Mouse (Mus musculus) megakaryocyte progenitor cell, adult 5-6 weeks (primary cell): ENCODE measurements around the gene Hip1r. TPM values are rescaled to one million over a fixed set of nuclear protein-coding genes. Genes with fewer than 3 reads are reported as not detected.
"Not testable (repeated sequence)": the region's sequence is repeated elsewhere in the genome, so short reads cannot be mapped to it uniquely, and the experiment has no call there.

Source experiments
- ATAC-seq: replicated peaks from 2 replicates; pipeline ENCODE4 v1.8.0; 2016; ENCODE audit warnings: mild to moderate bottlenecking, moderate TSS enrichment, inconsistent platforms; ENCODE audit not compliant: poor library complexity
- total RNA-seq, 2 experiments: library from RNA; stranded (forward) in 1 of 2; stranded (reverse) in 1 of 2; fragments of 157-497, 149-512 nt in 1 of 2; fragments of 200-1000 nt in 1 of 2; gene quantifications; 2 replicates each; pipeline versions ENCODE4 v1.2.3 to v1.2.4; 2015 to 2017

Hip1r gene
- total RNA-seq, 2 experiments from 2014 or later = 4.9 to 14.2 TPM

DNA sequence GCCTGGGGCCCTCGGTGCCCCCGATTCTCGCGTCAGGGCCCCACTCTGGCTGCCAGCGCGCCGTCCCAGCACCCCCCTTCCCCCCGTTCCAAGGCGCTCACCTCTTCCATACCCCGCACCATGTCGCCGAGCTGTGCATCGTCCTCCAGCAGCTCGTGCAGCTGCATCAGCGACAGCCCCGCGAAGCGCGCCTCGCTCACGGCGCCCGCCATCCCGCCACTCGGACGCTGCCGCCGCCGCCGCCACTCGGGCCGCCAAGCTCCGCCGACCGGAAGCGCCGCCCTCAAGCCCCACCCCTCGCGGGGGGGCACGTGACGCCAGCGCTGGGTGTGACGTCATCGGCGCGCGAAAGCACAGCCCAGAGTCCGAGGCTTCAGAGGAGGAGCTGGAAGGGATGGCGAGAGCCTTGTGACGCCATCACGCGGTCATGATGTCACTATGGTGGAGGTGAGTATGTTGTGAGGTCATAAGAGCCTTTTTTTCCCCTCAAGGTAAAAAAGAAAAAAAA is 58.6 kb downstream of the Hip1r start, which contains the start of gene Vps37b:
Vps37b (minus strand) TSS at position 270 of the 508 bp plus-strand sequence.
- peak; percentile 68 for ATAC-seq

DNA sequence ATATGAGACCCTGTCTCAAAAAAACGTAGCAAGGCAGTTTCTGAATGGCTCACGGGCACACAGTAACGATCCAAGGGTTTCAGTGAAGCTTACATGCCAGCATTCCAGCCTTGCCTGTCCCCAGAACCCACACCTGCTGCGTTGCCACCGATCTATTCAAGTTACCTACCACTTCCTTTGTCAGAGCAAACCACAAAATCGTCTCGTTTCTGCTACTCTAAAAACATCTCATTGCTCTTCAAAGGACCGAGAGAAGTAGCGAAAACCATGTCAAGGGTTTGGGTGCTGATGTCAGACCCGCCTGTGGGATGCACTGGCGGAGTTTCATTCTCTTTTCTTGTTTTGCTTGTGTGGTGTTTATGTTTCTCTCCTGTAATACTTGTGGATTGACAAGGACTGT is 61.0 kb downstream of the Hip1r start:
- no peak for ATAC-seq

DNA sequence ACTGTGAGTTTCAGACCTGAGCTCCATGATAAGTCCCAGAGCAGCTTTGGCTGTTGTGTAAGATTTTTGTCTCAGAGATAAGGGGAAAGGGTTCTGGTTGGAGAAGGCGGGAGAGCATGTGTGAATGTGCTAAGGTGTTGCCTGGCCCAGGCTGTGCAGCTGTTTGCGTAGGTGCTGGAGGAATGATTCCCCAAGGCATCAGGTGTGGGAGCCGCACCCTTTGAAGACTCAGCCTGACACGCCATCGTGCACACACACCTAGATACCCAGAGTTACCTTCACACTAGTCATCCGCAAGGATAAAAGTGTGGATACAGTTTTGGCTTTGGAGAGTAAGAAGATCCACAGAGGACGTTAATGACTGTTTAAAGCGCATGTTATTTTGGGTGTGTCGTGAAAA is 62.0 kb downstream of the Hip1r start:
- ATAC-seq = no peak

DNA sequence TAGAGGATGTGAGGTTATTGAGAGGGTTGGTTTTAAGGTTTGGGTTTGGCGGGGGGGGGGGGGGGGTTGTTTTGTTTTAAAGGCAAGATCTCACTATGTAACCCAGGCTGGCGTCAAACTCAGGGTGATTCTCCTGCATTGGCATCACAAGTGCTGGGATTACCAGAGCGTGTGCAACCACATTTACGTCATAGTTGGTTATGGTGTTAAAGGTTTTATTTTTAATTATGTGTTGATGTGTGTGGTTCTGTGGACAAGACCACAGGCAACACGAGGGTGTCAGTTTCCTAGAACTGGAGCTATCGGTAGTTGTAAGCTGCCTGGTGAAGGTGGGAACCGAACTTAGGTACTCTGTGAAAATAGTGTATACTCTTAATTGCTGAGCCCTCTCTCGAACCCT is 62.4 kb downstream of the Hip1r start:
- no peak for ATAC-seq

DNA sequence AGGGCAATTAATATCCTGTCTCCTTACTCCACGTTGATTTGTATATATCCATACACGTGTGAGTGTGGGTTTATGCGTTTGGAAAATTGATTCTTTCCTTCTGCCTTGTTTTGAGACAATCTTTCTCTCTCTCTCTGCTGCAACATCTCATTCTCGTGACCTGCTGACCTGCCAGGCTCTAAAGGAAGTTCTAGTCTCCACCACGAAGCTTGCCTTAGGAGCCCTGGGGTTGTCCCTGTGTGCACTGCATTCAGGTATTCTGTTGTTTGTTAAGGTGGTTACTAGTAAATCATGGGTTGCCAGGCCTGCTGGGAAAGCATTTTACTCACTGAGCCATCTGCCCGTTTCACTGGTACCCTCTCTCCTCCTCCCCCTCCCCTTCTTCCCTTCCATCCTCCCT is 62.9 kb downstream of the Hip1r start:
- no peak for ATAC-seq

DNA sequence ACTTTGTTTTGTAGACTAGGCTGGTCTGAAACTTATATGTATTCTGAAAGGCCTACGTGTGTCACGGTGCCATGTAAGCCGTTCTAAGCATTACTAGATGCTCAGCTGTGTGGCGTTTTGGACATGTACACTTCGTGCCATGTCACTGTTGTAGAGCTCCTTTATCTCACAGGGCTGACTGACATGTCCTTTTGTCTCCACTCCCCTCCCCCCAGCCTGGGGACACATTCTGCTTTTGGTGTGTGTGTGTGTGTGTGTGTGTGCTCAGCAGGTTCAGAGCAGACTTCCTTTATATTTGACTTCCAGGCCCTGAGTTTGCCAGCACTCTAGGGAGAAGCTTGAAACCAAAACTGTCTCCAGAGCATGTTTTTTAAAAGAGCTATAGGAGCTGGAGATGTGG is 63.4 kb downstream of the Hip1r start:
- ATAC-seq = peak; percentile 35

DNA sequence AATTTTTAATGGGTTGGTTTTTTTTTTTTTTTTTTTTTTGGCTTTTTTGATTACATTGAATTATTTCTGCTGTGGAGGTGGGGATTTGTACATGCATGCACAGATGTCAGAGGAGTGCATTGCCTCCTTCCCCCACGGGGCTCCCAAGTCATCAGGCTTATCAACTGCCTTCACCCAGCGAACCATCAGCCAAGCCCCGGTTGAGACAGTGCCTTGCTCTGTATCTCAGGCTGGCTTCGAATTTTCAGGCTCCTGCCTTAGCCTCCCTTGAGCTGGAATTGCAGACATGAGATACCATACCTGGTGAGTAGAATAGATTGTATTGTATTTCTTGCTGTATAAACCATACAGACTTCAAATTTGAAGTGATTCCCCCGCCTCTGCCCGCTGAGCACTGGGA is 66.2 kb downstream of the Hip1r start:
- peak; percentile 76 for ATAC-seq

DNA sequence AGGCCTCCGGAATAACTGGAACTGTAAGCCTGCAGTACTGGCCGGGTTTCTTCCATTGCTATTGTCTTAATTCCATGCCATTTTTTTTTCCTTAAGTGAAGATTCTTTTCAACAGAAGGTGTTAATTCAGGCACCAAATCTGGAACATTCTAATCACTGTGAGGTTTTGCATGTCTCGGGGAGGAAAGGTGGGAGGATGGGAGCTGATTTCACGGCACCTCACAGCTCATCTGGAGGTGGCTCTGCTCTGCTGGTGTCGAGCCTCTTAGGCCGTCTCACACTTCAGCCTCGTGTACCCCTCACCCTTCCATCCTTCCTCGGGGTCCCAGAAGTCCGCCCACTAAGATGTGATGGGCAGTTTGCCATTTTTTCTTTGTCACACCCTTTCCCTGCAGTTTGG is 67.7 kb downstream of the Hip1r start:
- no peak for ATAC-seq

DNA sequence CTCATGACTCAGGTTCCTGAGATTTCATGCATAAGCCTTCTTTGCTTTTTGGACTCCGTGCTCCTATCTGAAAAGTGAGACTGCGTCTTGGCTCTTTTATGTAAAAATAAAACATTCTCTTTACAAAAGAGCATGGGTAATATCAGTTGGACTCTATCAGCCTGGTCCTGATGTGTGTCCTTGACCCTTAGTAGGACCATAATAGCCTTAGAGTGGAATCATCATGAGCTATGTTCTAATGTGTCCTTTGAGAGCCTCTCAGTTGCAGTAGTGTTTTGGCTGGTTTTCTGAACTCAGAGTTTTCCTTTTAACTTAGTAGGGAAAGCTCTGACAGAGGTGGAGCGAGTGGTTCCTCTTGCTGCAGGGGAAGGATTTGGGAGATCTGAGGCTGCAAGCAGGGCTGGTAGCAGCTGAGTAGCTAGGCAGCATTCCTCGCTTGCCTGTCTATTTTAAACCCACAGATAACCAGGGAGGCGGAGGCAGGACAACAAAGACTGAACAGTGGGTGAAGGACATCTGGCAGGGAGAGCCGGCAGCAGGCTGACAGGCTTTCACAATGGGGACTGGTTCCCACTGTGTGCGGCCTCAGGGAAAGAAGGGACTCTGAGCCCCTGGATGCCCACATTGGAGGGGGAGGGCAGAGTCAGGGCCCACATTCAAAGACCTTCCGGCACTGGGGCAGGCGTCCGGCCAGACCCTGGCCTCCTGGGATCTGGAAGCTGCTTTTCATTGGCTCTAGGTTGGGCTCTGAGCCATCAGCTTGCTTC is 70.0 kb downstream of the Hip1r start:
- ATAC-seq = no peak

DNA sequence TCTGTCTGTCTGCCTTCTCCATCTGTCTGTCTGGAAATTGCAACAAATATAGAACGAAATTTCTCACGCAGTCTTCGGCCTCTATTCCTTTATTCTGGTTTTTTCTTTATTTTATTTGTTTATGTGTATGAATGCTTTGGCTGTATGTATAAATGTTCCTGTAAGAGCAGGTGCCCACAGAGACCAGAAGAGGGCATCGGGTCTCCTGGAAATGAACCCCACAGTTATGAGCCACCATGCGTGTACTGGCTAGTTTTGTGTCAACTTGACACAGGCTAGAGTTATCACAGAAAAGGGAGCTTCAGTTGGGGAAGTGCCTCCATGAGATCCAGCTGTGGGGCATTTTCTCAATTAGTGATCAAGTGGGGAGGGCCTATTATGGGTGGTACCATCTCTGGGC is 70.6 kb downstream of the Hip1r start:
- no peak for ATAC-seq

DNA sequence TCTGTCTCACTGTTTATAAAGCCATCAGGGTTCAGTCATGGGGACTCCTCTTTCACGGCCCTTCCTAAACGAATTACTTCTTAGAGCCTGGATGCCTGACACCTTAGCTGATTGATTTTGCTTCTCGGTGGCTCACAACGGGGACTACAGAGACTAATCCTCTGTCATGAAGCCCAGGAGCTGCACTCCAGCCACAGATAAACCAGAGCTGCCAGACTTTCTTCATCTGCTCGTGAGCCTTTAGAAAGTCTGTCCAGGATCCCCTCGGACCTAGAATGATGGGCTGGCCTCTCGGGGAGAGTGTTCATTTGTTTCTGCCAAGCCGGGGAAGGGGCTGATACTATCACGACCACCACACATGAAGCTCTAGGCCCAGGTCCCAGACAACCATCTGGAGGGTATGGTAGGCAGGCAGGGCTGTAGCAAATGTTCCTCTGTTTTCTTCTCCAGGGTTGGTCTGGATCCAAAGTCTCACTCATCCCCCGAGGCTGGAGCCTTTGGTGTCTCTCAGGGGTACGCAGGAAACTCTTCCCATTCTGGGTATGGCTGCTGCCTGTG is 72.1 kb downstream of the Hip1r start:
- no peak for ATAC-seq

DNA sequence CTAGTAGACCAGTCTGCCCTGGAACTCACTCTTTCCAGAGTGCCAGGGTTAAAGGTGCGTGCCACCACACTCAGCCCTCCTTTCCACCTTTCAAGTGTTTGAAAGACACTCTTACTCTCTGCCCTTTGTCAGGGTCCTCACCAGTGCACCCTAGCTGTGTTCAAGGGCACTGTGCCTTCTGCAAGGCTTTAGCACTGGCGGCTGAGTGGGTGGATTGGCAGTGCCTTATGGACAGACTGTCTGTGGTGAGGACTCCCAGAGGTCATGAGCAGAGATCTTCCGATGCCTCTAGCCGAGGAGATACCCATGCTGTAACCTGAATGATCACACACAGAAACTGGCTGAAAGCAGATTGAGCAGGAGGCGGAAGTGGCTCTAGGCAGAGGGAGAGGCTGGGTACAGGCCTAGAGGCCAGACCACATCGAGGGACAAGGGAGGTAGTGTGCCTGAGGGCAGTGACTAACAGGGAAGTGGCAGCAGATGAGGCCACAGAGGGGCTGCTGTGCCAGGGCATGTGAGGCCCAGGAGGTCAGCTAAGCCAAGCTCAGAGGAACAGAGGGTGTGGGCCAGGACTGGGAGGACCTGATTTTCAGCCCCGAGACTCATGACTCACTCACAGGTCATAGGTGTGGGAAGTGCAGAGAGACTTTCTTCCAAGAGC is 73.4 kb downstream of the Hip1r start:
- ATAC-seq = peak; percentile 75

DNA sequence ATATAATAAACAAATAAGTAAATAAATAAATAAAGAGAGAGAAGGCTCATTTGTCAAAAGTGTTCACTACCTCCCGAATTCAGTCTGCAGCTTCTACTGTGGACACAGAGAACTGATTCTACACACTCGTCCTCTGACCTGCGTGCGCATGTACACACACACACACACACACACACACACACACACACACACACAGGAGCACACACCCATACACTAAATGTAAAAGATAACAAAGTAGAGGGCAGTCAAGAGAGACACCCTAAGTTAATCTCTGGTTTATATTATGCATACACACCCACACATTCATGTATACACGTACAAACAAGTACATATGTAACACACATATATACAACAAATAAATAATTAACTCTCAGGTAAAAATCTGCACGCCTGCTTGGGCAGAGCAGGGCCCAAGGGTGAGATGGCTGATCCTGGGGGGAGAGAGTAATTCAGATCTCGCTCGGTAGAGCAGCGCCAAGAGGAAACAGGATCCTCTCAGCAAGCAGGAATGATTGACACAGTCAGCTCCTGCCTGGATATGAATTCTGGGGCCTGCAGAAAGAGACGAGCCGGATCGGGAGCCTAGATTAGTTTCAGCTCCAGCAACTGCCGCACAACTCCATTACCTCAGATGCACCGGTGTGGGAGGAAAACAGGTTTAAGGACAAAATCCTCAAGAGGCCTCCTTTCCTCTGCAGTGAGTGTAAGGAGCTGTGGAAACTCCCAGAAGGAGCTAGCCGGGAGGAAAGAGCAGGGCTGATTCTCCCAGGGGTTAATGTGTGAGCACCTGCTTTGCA is 76.0 kb downstream of the Hip1r start:
- no peak for ATAC-seq

DNA sequence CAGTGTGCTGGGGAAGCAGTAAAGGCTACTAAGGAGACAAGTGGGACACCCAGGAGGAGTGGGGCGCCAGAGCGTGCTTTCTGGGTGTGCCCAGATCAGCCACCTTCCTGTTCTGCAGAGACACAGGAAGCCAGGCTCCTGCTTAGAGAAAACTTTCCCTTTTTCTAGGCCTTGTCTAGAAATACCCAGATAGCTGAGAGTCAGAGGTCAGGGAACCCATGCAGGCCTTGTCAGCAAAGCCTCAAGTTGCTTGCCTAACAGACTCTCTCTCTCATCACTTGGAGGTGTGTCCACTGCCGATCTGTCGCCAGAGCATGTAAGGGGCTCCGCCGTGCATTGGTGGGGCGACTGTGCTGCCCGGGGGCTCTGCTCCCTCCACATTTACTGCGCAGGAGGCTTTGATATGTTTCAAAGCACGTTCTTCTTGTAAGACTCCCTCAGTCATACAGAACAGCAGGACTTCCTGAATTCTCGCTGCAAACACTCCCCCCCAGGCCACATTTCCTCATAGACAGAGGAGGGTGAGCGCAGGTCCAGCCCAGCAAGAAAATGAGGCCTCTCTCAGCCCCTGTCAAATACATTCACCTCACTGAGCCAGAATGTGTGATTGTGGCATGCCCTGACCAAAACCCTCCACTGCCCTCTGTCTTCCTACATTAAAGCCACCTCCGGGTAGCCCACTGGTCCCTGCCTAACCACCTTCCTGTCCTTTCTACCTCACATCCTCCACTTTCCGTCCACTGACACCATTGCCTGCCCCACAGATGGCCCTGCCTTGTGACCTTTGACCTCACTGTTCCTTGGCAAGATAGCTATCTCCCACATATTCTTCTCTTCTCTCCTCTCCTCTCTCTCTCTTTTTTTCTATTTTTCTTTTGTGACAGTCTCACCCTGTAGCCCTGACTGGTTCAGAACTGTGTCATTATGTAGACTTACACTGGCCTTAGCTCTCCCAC is 76.9 kb downstream of the Hip1r start:
- ATAC-seq = peak; percentile 21

DNA sequence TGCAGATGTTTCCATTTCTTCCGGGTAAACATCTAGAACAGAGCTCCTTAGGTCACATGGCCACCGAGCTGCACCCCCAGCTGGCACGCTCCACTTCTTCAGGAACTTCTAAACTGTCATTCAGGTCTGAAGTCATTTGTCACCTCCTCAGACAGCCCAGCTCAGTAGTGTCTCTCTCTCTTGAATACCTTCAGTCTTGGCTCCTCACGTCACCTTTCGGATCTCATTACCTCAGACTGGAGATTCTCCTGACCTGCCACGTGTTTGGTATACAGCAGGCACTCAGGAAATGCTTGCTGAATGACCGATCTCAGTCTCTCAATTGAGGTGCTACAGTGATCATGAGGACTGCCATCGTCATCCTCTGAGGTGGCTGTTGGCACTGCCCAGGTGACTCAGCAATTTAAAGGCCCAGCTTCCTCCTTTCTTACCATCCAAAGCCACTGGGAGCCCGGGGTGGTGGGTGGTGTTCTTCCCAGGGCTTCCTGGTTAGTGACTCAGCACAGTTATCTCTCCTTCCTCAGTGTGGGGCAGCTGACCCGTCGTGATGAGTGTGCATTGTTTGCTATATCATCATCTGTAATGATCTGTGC is 78.6 kb downstream of the Hip1r start:
- ATAC-seq = peak; percentile 93

DNA sequence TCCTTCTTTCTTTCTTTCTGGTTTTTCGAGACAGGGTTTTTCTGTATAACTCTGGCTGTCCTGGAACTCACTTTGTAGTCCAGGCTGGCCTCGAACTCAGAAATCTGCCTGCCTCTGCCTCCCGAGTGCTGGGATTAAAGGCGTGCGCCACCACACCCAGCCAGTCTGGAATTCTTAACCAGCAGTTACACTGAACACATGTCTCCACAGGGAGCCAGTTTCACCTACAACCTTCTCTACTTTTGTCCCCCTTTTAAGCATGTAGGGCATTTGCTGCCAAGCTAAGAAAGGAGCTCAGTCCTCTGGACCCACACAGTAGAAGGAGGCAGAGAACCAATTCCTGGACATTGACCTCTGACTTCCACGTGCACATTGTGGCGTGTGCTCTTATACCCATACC is 79.2 kb downstream of the Hip1r start:
- ATAC-seq = not testable (repeated sequence)
